Mouse (Mus musculus) c-Kit-positive CD71-positive TER-119-positive erythroid progenitor cells, embryonic 14.5 days (primary cell): ENCODE measurements around the gene Heyl.
A peak's percentile ranks its signal among the peaks of the same experiment; 100 is the strongest.
"Not testable (repeated sequence)": the region's sequence is repeated elsewhere in the genome, so short reads cannot be mapped to it uniquely, and the experiment has no call there.

Experiments
- DNase-seq: peaks from one replicate; pipeline ENCODE4 v3.0.0-alpha.2; 2013; ENCODE audit warnings: low spot score

The Heyl gene

GRCm38 (mm10) chr4:123232841-123233240 is 515 bp upstream of the Heyl start:
- DNase-seq, result no peak

GRCm38 (mm10) chr4:123235835-123236430 is 2.6 kb downstream of the Heyl start:
- no peak for DNase-seq

DNA sequence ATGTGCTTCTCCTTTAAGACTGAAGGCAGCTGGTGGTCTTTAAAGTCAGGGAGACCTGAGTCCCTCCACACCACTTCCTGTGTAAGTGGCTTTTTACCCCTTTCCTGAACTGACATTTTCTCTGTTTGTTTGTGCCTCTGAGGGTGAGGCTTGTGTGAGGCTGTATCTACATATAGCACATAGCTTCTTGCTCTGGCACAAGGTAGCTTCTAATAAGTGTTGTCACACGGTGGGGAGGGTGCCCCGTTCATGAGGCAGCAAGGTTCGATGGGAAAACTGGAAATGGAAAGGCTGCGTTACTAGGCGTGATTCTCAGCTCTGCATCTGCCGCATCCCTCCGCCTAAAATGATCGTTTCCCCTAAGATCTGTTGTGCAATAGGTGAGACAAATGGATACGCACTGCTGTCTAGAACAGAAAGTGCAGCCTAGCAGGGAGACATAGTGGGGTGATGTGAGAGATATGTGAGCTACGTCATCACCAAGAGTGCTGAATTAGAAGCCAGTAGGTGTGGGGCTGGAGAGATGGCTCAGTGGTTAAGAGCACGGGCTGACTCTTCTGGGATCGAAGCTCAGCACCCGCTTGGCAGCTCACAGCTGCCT is 3.2 kb downstream of the Heyl start:
- DNase-seq, result no peak

DNA sequence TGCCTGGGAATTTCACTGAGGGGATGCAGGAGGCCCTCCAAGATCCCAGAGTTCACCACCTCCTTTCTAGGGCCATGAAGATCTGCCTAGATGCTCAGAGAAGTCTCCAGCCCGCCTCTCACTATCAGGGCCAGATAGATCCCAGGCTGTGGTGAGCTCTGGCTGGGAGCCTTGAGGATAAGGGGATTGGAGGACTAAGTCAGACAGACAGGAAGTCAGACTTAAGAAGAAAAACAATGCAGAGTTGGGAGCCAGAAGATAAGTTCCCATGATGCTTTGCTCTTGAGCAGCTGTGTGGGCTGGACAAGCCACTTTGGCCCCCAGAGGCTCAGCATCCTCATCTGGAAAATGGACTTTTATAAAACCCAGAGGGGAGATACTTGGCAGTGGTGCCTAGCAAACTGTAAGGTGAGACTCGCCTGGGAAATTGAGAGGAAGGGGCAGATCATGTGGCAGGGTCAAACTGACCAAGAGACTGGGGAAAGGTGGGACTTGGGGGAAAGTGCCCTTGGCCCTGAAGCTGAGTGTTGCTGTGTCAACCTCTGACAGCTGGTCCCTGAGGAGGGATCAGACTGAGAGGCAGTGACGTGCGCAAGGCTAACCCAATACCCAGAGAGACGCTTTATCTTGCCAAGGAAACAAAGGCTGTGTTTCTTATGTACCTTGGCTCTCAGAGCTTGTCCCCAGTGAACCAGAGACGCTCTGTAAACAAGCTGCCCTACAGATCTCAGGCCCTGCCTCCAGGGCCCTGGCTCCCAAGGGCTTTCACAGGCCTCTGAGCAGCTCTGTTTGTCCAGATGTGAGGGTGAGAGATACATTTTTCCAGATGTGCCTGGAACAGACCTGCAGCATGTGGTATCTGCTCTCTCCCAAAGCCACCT is 4.3 kb downstream of the Heyl start:
- DNase-seq, result no peak

- no peak for DNase-seq
Observed at GRCm38 (mm10) chr4:123239361-123240203, 6.2 kb downstream of the Heyl start.

DNA sequence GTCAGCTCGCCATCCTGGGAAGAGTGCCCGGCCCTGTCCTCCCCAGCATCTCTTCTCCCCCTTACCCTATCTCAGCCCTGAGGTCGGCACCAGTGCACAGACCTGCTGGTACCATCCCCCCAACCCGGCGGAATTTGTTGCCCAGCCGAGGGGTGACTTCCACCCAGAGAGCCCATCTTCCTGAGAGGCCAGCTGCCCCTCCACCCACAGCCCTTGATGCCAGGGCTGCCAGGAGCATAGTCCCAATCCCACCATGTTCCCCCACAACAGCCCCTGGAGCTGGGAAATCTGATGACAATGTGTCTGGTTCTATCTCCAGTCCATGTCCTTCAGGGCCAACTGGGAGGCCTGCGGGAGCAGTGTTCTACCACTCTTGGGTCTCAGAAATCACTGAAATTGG is 12.9 kb downstream of the Heyl start:
- no peak for DNase-seq

DNA sequence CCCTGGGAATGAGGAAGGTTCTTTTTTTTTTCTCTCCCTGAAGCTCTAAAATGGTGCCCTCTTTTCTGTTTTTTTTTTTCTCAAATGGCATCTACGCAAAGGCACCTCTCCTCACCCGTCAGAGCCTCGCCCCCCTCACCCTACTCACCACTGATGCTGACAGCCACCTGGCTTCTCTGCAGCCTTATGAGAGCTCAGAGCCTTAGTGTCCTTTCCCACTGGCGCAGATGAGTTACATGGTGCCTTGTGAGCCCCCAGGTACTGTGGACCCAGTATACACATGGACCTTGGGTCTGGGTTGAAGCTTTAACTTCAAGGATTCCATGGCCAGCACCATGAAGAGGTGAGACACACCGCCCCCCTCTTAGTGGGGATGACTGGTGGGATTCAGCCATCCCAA is 13.3 kb downstream of the Heyl start:
- no peak for DNase-seq

DNA sequence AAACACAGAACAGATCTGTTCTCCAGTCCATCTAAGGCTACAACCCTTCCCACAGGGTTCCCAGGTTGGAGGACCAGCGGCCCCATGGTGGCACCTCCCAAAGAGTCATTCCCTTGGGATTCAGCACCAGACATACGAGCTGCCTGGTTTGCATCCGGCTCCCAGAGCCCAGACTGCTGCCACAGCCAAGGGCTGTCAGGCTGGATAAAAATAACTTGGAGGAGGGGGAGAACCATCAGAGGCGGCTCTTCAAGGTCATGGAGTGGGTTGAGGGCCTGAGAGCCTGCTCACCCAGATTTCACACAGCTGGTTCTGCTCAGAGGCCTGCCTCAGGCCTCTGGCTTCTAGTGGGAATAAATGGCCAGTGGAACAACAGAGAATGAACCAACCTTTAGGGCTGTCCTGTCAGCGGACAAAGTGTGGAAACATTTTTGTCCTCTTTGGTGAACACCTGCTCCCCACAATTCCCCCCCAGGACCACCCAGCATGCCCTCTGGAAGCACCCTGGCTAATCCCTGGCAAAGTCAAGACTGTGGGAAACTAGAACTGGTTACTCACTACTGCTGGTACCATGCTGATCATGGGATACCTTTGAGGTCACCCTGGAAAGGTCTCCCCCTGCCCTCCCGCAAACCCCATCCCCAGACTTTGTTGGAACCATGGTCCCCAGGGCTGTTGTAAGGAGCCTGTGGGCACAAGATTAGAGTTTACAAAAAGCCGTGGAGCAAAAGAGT is 14.0 kb downstream of the Heyl start:
- DNase-seq, result no peak

DNA sequence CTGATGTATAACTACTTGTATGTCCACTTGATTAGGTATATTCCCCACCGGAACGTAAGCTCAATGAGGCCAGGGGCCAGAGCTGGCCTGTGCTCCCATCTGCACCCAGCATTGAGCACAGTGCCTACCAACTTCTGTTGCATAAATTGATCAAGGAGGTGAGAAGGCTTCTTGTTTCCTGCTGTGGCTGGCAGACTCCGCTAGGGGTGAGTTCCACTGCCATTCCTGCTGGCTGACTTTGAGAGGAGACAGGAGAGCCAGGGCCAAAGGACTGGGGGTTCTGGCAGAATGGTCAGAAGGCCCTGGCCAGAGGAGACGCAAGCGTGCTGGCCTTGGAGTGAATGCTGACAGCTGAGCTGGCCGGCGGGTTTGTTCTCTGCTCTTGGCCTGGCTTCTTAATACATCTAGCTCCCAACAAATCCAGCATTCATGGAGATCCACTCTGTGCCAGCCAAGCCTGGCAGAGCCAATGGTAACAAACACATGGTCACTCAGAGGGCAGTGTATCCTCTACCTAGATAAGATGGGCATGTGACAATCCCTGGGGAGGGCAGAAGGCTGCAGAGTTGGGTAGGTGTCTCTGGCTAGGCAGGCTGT is 15.7 kb downstream of the Heyl start:
- no peak for DNase-seq

- DNase-seq, result no peak
Observed at GRCm38 (mm10) chr4:123252214-123252613, 18.9 kb downstream of the Heyl start.

- DNase-seq, result peak; percentile 53
Observed at GRCm38 (mm10) chr4:123254617-123255016, 21.3 kb downstream of the Heyl start.

- no peak for DNase-seq
Observed at GRCm38 (mm10) chr4:123260071-123260746, 26.9 kb downstream of the Heyl start.

- DNase-seq, result no peak
Observed at GRCm38 (mm10) chr4:123261721-123262401, 28.5 kb downstream of the Heyl start, which contains the start of gene Pabpc4. TSS of gene Pabpc4 (plus strand) at chr4:123262351.

DNA sequence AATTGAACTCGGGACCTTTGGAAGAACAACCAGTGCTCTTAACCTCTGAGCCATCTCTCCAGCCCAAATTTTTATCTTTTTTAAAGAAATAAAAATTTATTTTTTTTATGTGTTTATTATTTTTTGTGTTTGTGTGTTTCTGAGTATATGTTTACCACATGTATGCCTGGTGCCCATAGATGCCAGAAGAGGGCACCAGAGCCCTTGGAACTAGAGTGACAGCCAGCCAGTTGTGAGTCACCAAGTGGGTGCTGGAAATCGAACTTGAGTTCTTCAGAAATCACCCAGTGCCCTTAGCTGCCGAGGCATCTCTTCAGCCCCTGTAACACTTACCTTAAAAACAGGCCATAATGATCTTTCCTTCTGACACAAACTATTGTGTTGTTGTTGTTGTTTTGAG is 37.7 kb downstream of the Heyl start:
- no peak for DNase-seq

- no peak for DNase-seq
Observed at GRCm38 (mm10) chr4:123280117-123280516, 46.8 kb downstream of the Heyl start.

- DNase-seq, result peak; percentile 93
Observed at GRCm38 (mm10) chr4:123282500-123282899, 49.1 kb downstream of the Heyl start.

DNA sequence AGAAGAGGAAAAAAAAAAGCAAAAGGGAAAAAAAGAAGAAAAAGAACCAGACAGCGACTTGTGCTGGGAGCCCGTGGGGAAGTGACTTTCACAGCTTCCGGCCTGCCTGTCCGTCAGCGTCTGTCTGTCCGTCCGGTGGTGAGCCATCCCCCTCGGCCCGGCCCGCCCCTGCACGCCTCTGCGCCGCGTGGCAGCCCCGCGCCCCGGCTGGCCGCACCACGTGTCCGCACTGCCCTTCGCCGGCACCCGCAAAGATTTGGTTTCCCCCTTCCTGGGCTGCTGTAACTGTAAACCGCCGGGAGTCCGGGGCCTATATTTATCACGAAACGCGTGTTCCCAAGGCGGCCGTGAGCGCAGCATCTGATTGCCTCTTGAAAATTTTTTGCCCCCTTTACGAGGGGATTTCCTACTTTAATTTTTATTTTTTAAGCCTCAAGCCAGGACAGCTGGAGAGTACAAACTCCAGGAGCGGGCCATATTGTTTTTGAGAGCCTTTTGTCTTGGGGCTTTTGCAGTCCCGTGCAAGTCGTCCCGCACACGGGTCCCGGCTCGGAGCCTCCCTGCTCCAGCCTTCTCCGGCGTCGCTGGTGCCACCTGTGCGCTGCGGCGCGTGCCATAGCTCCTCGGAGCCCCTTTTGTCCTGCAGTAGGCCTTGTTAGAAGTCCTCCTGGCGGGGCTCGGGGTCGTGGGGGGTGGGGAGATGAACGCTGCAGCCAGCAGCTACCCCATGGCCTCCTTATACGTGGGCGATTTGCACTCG is 49.7 kb downstream of the Heyl start:
- not testable (repeated sequence) for DNase-seq

DNA sequence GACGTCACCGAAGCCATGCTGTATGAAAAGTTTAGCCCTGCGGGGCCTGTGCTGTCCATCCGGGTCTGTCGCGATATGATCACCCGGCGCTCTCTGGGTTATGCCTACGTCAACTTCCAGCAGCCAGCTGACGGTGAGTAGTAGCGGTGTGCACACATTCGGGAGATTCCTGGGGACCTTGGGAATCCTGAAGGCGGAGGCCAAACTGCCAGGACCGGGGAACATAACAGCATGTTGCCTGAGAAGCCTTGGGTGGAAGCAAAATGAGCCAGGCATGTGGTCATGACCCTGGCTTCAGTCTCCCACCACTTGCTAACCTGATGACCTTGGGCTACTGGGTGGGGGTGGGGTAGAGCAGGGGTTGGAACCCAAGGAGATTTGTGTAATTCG is 50.3 kb downstream of the Heyl start:
- not testable (repeated sequence) for DNase-seq
